In the genomic region with DNA sequence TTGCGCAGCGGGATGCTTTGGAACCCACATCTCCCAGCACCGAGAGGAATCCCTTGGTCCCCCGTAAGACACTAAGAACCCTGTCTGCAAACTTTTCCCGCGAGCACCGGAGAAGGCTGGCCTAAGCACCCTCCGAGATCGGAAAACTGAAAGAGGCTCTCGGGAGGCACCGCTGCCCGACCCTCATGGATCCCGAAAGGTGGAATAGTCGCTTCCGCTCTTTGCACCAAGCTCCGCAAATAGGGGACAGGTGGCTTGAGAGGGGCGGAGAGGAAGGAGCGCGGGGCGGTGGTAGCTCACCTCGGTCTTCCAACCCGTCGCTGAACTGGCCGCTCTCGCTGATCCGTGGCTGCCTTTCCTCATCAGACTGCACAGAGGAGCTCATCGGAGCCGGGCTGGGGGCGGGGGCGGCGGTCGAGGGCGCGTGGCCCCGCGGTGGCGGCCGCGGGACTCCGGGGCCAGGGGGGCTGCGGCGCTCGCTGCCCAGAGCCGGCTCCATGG, we compare ENCODE assay signal across 8 mouse cellular contexts. TPM values are rescaled to one million over a fixed set of nuclear protein-coding genes. Genes with fewer than 3 reads are reported as not detected.
DNase-seq lines count a peak whose midpoint lies in the region; ATAC-seq lines count a peak whose summit lies in the region.

No protein-coding gene starts in this region.

- DNase-seq in spleen, adult 18-20 months: peak; percentile 47 to 52
- no peak for DNase-seq in spleen, adult 12 weeks (ENCODE audit: low spot score)
- DNase-seq in cerebellum, adult 9-10 months: peak; percentile 68
- peak; percentile 17 to 19 for DNase-seq in thymus, postnatal 36 days
- DNase-seq in layer of hippocampus, postnatal 36 days: no peak

- no peaks in the 10 kb centered on the region for H3K9me3 ChIP-seq in heart, embryonic 14.5 days (ENCODE audit: control insufficient read depth, low read length)
- 0 out of 2 replicates have a peak, but pooled peaks cover 3% of the 10 kb centered on the region for H3K9me3 ChIP-seq in limb, embryonic 13.5 days
- H3K9me3 ChIP-seq in midbrain, embryonic 16.5 days (replicated peaks; ENCODE audit: control insufficient read depth, low read length, poor library complexity, severe bottlenecking): no peaks in the 10 kb centered on the region

- no peaks in the 10 kb centered on the region for H3K36me3 ChIP-seq in heart, embryonic 14.5 days (ENCODE audit: control insufficient read depth, insufficient read depth, low read length)
- no peaks in the 10 kb centered on the region for H3K36me3 ChIP-seq in limb, embryonic 13.5 days
- H3K36me3 ChIP-seq in midbrain, embryonic 16.5 days (ENCODE audit: control insufficient read depth, insufficient read depth, low read length): no peaks in the 10 kb centered on the region

- no peak overlapping the region for H3K27ac ChIP-seq in heart, embryonic 14.5 days (replicated peaks in 1 of 2; ENCODE audit: control insufficient read depth in 1 of 2, insufficient read depth in 1 of 2, low read depth in 2 of 2, low read length in 2 of 2)
- no peak overlapping the region for H3K27ac ChIP-seq in limb, embryonic 13.5 days
- peak overlapping the region; percentile 87 for H3K27ac ChIP-seq in midbrain, embryonic 16.5 days (ENCODE audit: low read length)

- WGBS in heart, embryonic 14.5 days: 2% methylated on average over 44 of the region's 44 CpGs
- WGBS in limb, embryonic 13.5 days: under 1% methylated on average over 40 of the region's 44 CpGs
- under 1% methylated on average over 32 of the region's 44 CpGs for WGBS in midbrain, embryonic 16.5 days

- H3K27me3 ChIP-seq in heart, embryonic 14.5 days (ENCODE audit: control insufficient read depth, insufficient read depth, low read length): peaks cover 62% of the 10 kb centered on the region
- peaks cover 89% of the 10 kb centered on the region for H3K27me3 ChIP-seq in limb, embryonic 13.5 days
- no peaks in the 10 kb centered on the region for H3K27me3 ChIP-seq in midbrain, embryonic 16.5 days (ENCODE audit: control insufficient read depth, insufficient read depth, low read depth, low read length)

- peak overlapping the region; percentile 69 for H3K9ac ChIP-seq in heart, embryonic 14.5 days (ENCODE audit: low read length)
- H3K9ac ChIP-seq in limb, embryonic 13.5 days: peak overlapping the region; percentile 54
- H3K9ac ChIP-seq in midbrain, embryonic 16.5 days (ENCODE audit: low read depth, low read length): peak overlapping the region; percentile 79

- peak overlapping the region; percentile 58 to 63 for H3K4me3 ChIP-seq in heart, embryonic 14.5 days (ENCODE audit: control insufficient read depth in 1 of 2, insufficient read depth in 1 of 2, low read depth in 1 of 2, low read length in 2 of 2)
- H3K4me3 ChIP-seq in limb, embryonic 13.5 days: peak overlapping the region; percentile 56
- peak overlapping the region; percentile 62 for H3K4me3 ChIP-seq in midbrain, embryonic 16.5 days (ENCODE audit: low read depth, low read length)

- ATAC-seq in heart, embryonic 14.5 days (ENCODE audit: insufficient number of reproducible peaks, insufficient read depth, low FRiP score, low read depth): no peak
- ATAC-seq in limb, embryonic 13.5 days (ENCODE audit: low FRiP score, low read depth): peak; percentile 37; the same call in 1 of the 2 replicates
- ATAC-seq in midbrain, embryonic 16.5 days: peak; percentile 62

- peaks cover 0 to 7% of the 10 kb centered on the region in 2 experiments; a peak in 3 of 4 replicates for H3K4me1 ChIP-seq in heart, embryonic 14.5 days (ENCODE audit: control insufficient read depth in 2 of 2, insufficient read depth in 2 of 2, low read length in 2 of 2)
- peaks cover 21% of the 10 kb centered on the region for H3K4me1 ChIP-seq in limb, embryonic 13.5 days
- H3K4me1 ChIP-seq in midbrain, embryonic 16.5 days (ENCODE audit: control insufficient read depth, insufficient read depth, low read length): peaks cover 11% of the 10 kb centered on the region; the same call in 1 of the 2 replicates

- H3K4me2 ChIP-seq in heart, embryonic 14.5 days (ENCODE audit: low read length): peak overlapping the region; percentile 100
- H3K4me2 ChIP-seq in limb, embryonic 13.5 days (replicated peaks): peak overlapping the region; percentile 99
- peak overlapping the region; percentile 88 for H3K4me2 ChIP-seq in midbrain, embryonic 16.5 days (ENCODE audit: low read length)

RNA-seq across cellular contexts. Expression of a gene that starts 2.2 kb away (rescaled TPM):
- 28.8 and 31.6 TPM in 2 replicates for polyA plus RNA-seq in heart, embryonic 14.5 days (2014; fragmentation: Nextera tagmentation; extraction: Ambion mirVana)
- 4.7 and 6.0 TPM in 2 replicates for polyA plus RNA-seq in limb, embryonic 13.5 days (2015; fragmentation: Nextera tagmentation; extraction: Ambion mirVana)
- 68.7 and 68.8 TPM in 2 replicates for polyA plus RNA-seq in midbrain, embryonic 16.5 days (2015; fragmentation: Nextera tagmentation; extraction: Ambion mirVana)
- total RNA-seq in layer of hippocampus, postnatal 36 days (2021): 10 to 100 TPM; 10.4 to 11.7 TPM

RNA-seq across cellular contexts. Expression of a gene that starts 52.0 kb away (rescaled TPM):
- 0.12 and 0.55 TPM in 2 replicates for polyA plus RNA-seq in heart, embryonic 14.5 days (2014; fragmentation: Nextera tagmentation; extraction: Ambion mirVana)
- 0.06 and 0.29 TPM in 2 replicates for polyA plus RNA-seq in limb, embryonic 13.5 days (2015; fragmentation: Nextera tagmentation; extraction: Ambion mirVana)
- polyA plus RNA-seq in midbrain, embryonic 16.5 days (2015; fragmentation: Nextera tagmentation; extraction: Ambion mirVana): 0.12 TPM in 1 of 2 replicates, not detected in the other
- not detected for total RNA-seq in layer of hippocampus, postnatal 36 days (2021)

Comparison
In these comparisons a context has a peak if more than half of its experiments do, and no peak if none do; other contexts are left out.
1. DNase-seq: peak in spleen, adult 18-20 months (2 of 2), cerebellum, adult 9-10 months (single experiment) and thymus, postnatal 36 days (2 of 2); none in spleen, adult 12 weeks (single experiment) and layer of hippocampus, postnatal 36 days (0 of 2).
2. Peak in every context shown above with its lines, with median percentiles within 50 percentile points of each other: H3K4me2 ChIP-seq, H3K4me3 ChIP-seq and H3K9ac ChIP-seq.